Mouse (Mus musculus): ENCODE results near the gene Angel1.
A peak's percentile ranks its signal among the peaks of the same experiment; 100 is the strongest.

DNA sequence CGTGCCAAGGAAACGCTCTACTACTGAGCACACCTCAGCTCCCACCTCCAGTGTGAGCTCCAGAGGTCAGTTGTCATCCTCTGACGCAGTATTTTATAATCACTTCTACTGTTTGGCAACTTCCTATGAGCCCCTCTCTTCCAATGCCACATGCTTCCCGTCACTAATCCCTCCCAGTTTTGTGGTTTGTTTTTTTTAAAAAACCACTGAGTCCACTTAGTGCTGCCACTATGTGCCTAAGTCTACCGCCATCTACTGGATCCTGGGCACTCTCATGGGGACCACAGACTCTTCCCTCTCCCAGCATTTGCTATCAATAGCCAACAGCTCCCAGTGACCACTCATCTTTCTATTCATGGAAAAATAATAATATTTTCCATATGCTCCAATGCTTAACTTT is 12.2 kb downstream of the Angel1 start:
- TF ChIP-seq POLR2A (IDR thresholded peaks at IDR 0.05; ENCODE audit: insufficient read depth, low read depth, low read length) (no peak), EP300 (IDR thresholded peaks at IDR 0.05; ENCODE audit: insufficient read depth, low read depth, low read length) (no peak), CTCF (IDR thresholded peaks at IDR 0.05) (peak; percentile 51)

All from heart, adult 2 months (tissue).